Mouse (Mus musculus): ENCODE data around the gene Hoxb5. TPM values are rescaled to one million over a fixed set of nuclear protein-coding genes. Genes with fewer than 3 reads are reported as not detected.

Hoxb5 gene
- 0.38 TPM in 1 of 2 replicates, not detected in the other for polyA plus RNA-seq (2016; fragmentation: Nextera tagmentation; extraction: Ambion mirVana)

GRCm38 (mm10) chr11:96303151-96304099 is at the start of gene Hoxb5:
Gene Hoxb5, plus strand, starts transcription at chr11:96303336.
- H3K36me3 ChIP-seq, result no peaks in the 10 kb centered on the region
- peak within 1 kb of the TSS; percentile 23; the same call in 1 of the 2 replicates for H3K4me2 ChIP-seq (replicated peaks)
- no peak for ATAC-seq (ENCODE audit: insufficient number of reproducible peaks, insufficient read depth, low FRiP score, low TSS enrichment)
- H3K9ac ChIP-seq, result no peak within 1 kb of the TSS
- no peaks in the 10 kb centered on the region for H3K9me3 ChIP-seq
- WGBS, result 1% methylated on average over 69 of the region's 69 CpGs
- H3K4me3 ChIP-seq, result peak within 1 kb of the TSS; percentile 12; the same call in 1 of the 2 replicates
- peaks cover 100% of the 10 kb centered on the region for H3K27me3 ChIP-seq
- H3K4me1 ChIP-seq, result no peaks in the 10 kb centered on the region
- H3K27ac ChIP-seq, result no peak within 1 kb of the TSS

GRCm38 (mm10) chr11:96254221-96254620 is 48.9 kb upstream of the Hoxb5 start:
- WGBS, result 2% methylated on average over 11 of the region's 11 CpGs
- no peak for ATAC-seq (ENCODE audit: insufficient number of reproducible peaks, insufficient read depth, low FRiP score, low TSS enrichment)
- no peaks in the 10 kb centered on the region for H3K4me1 ChIP-seq
- H3K4me2 ChIP-seq (replicated peaks), result no peak overlapping the region
- no peak overlapping the region for H3K4me3 ChIP-seq
- H3K27ac ChIP-seq, result no peak overlapping the region
- no peak overlapping the region for H3K9ac ChIP-seq
- no peaks in the 10 kb centered on the region for H3K9me3 ChIP-seq
- no peaks in the 10 kb centered on the region for H3K36me3 ChIP-seq
- H3K27me3 ChIP-seq, result peaks cover 99% of the 10 kb centered on the region

- Histone ChIP-seq H3K36me3 (no peaks in the 10 kb centered on the region), H3K27me3 (peaks cover 99% of the 10 kb centered on the region), H3K9ac (no peak overlapping the region), H3K27ac (no peak overlapping the region), H3K4me1 (no peaks in the 10 kb centered on the region), H3K9me3 (no peaks in the 10 kb centered on the region), H3K4me2 (replicated peaks) (no peak overlapping the region), H3K4me3 (no peak overlapping the region)
- ATAC-seq (ENCODE audit: insufficient number of reproducible peaks, insufficient read depth, low FRiP score, low TSS enrichment), result no peak
- WGBS, result 1% methylated on average over 39 of the region's 39 CpGs
Observed at GRCm38 (mm10) chr11:96255111-96255995, 47.8 kb upstream of the Hoxb5 start.

GRCm38 (mm10) chr11:96255996-96256445 is 47.1 kb upstream of the Hoxb5 start:
- no peaks in the 10 kb centered on the region for H3K4me1 ChIP-seq
- 2% methylated on average over 14 of the region's 14 CpGs for WGBS
- no peaks in the 10 kb centered on the region for H3K36me3 ChIP-seq
- H3K27me3 ChIP-seq, result peaks cover 99% of the 10 kb centered on the region
- no peak overlapping the region for H3K9ac ChIP-seq
- ATAC-seq (ENCODE audit: insufficient number of reproducible peaks, insufficient read depth, low FRiP score, low TSS enrichment), result no peak
- H3K27ac ChIP-seq, result no peak overlapping the region
- H3K9me3 ChIP-seq, result no peaks in the 10 kb centered on the region
- H3K4me3 ChIP-seq, result no peak overlapping the region
- H3K4me2 ChIP-seq (replicated peaks), result no peak overlapping the region

- no peaks in the 10 kb centered on the region for H3K36me3 ChIP-seq
- no peak overlapping the region for H3K9ac ChIP-seq
- ATAC-seq (ENCODE audit: insufficient number of reproducible peaks, insufficient read depth, low FRiP score, low TSS enrichment), result no peak
- no peak overlapping the region for H3K4me2 ChIP-seq (replicated peaks)
- peaks cover 99% of the 10 kb centered on the region for H3K27me3 ChIP-seq
- no peak overlapping the region for H3K4me3 ChIP-seq
- H3K4me1 ChIP-seq, result no peaks in the 10 kb centered on the region
- H3K27ac ChIP-seq, result no peak overlapping the region
- H3K9me3 ChIP-seq, result no peaks in the 10 kb centered on the region
- 20% methylated on average over 2 of the region's 2 CpGs for WGBS
Observed at GRCm38 (mm10) chr11:96257141-96257540, 46.0 kb upstream of the Hoxb5 start.

- H3K36me3 ChIP-seq, result no peaks in the 10 kb centered on the region
- no peak overlapping the region for H3K4me3 ChIP-seq
- H3K4me2 ChIP-seq (replicated peaks), result no peak overlapping the region
- H3K27ac ChIP-seq, result no peak overlapping the region
- no peak overlapping the region for H3K9ac ChIP-seq
- no peaks in the 10 kb centered on the region for H3K4me1 ChIP-seq
- peaks cover 99% of the 10 kb centered on the region for H3K27me3 ChIP-seq
- ATAC-seq (ENCODE audit: insufficient number of reproducible peaks, insufficient read depth, low FRiP score, low TSS enrichment), result no peak
- WGBS, result 3% methylated on average over 2 of the region's 2 CpGs
- no peaks in the 10 kb centered on the region for H3K9me3 ChIP-seq
Observed at GRCm38 (mm10) chr11:96259038-96259437, 44.1 kb upstream of the Hoxb5 start.

- Histone ChIP-seq H3K9me3 (no peaks in the 10 kb centered on the region), H3K27me3 (peaks cover 99% of the 10 kb centered on the region), H3K27ac (no peak overlapping the region), H3K36me3 (no peaks in the 10 kb centered on the region), H3K9ac (no peak overlapping the region), H3K4me1 (no peaks in the 10 kb centered on the region), H3K4me2 (replicated peaks) (no peak overlapping the region), H3K4me3 (no peak overlapping the region)
- 8% methylated on average over 1 of the region's 1 CpGs for WGBS
- no peak for ATAC-seq (ENCODE audit: insufficient number of reproducible peaks, insufficient read depth, low FRiP score, low TSS enrichment)
Observed at GRCm38 (mm10) chr11:96259511-96259910, 43.6 kb upstream of the Hoxb5 start.

- no peak overlapping the region for H3K4me2 ChIP-seq (replicated peaks)
- H3K4me1 ChIP-seq, result no peaks in the 10 kb centered on the region
- H3K9ac ChIP-seq, result no peak overlapping the region
Observed at GRCm38 (mm10) chr11:96260310-96260970, 42.7 kb upstream of the Hoxb5 start.

GRCm38 (mm10) chr11:96261323-96261890 is 41.7 kb upstream of the Hoxb5 start:
- ATAC-seq (ENCODE audit: insufficient number of reproducible peaks, insufficient read depth, low FRiP score, low TSS enrichment), result no peak
- Histone ChIP-seq H3K4me3 (no peak overlapping the region), H3K4me2 (replicated peaks) (no peak overlapping the region)

More at GRCm38 (mm10) chr11:96260310-96260970, 42.7 kb upstream of the Hoxb5 start:
- Histone ChIP-seq H3K4me3 (no peak overlapping the region), H3K27me3 (peaks cover 100% of the 10 kb centered on the region), H3K9me3 (no peaks in the 10 kb centered on the region), H3K36me3 (no peaks in the 10 kb centered on the region), H3K27ac (no peak overlapping the region)
- 1% methylated on average over 23 of the region's 23 CpGs for WGBS
- no peak for ATAC-seq (ENCODE audit: insufficient number of reproducible peaks, insufficient read depth, low FRiP score, low TSS enrichment)

GRCm38 (mm10) chr11:96262262-96262830 is 40.8 kb upstream of the Hoxb5 start:
- H3K27me3 ChIP-seq, result peaks cover 100% of the 10 kb centered on the region
- H3K36me3 ChIP-seq, result no peaks in the 10 kb centered on the region
- no peak overlapping the region for H3K4me3 ChIP-seq
- H3K4me2 ChIP-seq (replicated peaks), result no peak overlapping the region
- no peak overlapping the region for H3K9ac ChIP-seq
- WGBS, result 9% methylated on average over 6 of the region's 6 CpGs
- no peaks in the 10 kb centered on the region for H3K9me3 ChIP-seq
- H3K27ac ChIP-seq, result no peak overlapping the region
- no peaks in the 10 kb centered on the region for H3K4me1 ChIP-seq
- no peak for ATAC-seq (ENCODE audit: insufficient number of reproducible peaks, insufficient read depth, low FRiP score, low TSS enrichment)

More at GRCm38 (mm10) chr11:96261323-96261890, 41.7 kb upstream of the Hoxb5 start:
- Histone ChIP-seq H3K9ac (no peak overlapping the region), H3K36me3 (no peaks in the 10 kb centered on the region), H3K9me3 (no peaks in the 10 kb centered on the region), H3K4me1 (no peaks in the 10 kb centered on the region), H3K27ac (no peak overlapping the region), H3K27me3 (peaks cover 100% of the 10 kb centered on the region)
- WGBS, result 1% methylated on average over 24 of the region's 24 CpGs

Measured in embryonic facial prominence, embryonic 12.5 days (tissue).